Mouse (Mus musculus) CH12.LX (cell line): Measurements from ENCODE around the gene 1110008L16Rik. TPM values are rescaled to one million over a fixed set of nuclear protein-coding genes. Genes with fewer than 3 reads are reported as not detected.

Experiments
- DNase-seq: peaks from one replicate; pipeline ENCODE4 v3.0.0-alpha.2; 2013; ENCODE audit errors: extremely low read depth
- H3K27ac ChIP-seq: 2 replicates; pipeline ENCODE4 v1.5.1; 2012; ENCODE audit warnings: low read depth, mild to moderate bottlenecking, control low read depth, moderate library complexity; ENCODE audit not compliant: insufficient read depth
- H3K27me3 ChIP-seq: replicated peaks from 2 replicates; pipeline ENCODE3; 2012; ENCODE audit warnings: inconsistent platforms
- H3K36me3 ChIP-seq, 2 experiments: replicated peaks in 1 of 2; 2 replicates each; pipeline versions ENCODE3 to v1.6.1; 2012; ENCODE audit warnings: inconsistent platforms in 1 of 2, low read length in 1 of 2, mild to moderate bottlenecking in 1 of 2, mixed read lengths in 1 of 2, moderate library complexity in 1 of 2; ENCODE audit not compliant: control insufficient read depth in 1 of 2, insufficient read depth in 1 of 2
- H3K4me1 ChIP-seq, 2 experiments: 2 replicates each; pipeline ENCODE4 v1.6.1; 2012; ENCODE audit warnings: inconsistent platforms in 1 of 2, moderate library complexity in 1 of 2; ENCODE audit not compliant: insufficient read depth in 2 of 2, control insufficient read depth in 1 of 2
- H3K4me2 ChIP-seq: 2 replicates; pipeline ENCODE4 v1.6.1; 2012; ENCODE audit warnings: low read depth, mild to moderate bottlenecking, control low read depth; ENCODE audit not compliant: poor library complexity, insufficient read depth, severe bottlenecking
- H3K4me3 ChIP-seq, 3 experiments: fragments of 150-350 bp in 1 of 3; sonication (generic) in 1 of 3; replicated peaks in 1 of 3; 2 replicates each; pipeline versions ENCODE3 to v1.5.1; 2011 to 2012; ENCODE audit warnings: low read depth in 2 of 3, low read length in 2 of 3, mild to moderate bottlenecking in 2 of 3, moderate library complexity in 2 of 3, control low read depth in 1 of 3, improper control_type of control experiment in 1 of 3, inconsistent platforms in 1 of 3, mixed read lengths in 1 of 3; ENCODE audit not compliant: poor library complexity in 1 of 3
- H3K79me2 ChIP-seq: replicated peaks from 2 replicates; pipeline ENCODE4 v1.6.1; 2012; ENCODE audit warnings: mild to moderate bottlenecking, moderate library complexity; ENCODE audit not compliant: control insufficient read depth, poor library complexity, insufficient read depth, severe bottlenecking; ENCODE audit errors: extremely low read depth
- H3K9ac ChIP-seq: 2 replicates; pipeline ENCODE4 v1.6.1; 2012; ENCODE audit warnings: low read depth, mild to moderate bottlenecking, control low read depth, moderate library complexity; ENCODE audit not compliant: insufficient read depth
- H3K9me3 ChIP-seq: replicated peaks from 2 replicates; pipeline ENCODE3; 2012; ENCODE audit warnings: low read length, inconsistent platforms, mixed read lengths
- BHLHE40 ChIP-seq: IDR thresholded peaks from 2 replicates; pipeline ENCODE4 v1.6.1; 2011; ENCODE audit warnings: mild to moderate bottlenecking, low read depth, low read length, improper control_type of control experiment
- CHD1 ChIP-seq: IDR thresholded peaks from 2 replicates; pipeline ENCODE4 v1.6.1; 2012; ENCODE audit warnings: low read depth, low read length, improper control_type of control experiment, inconsistent platforms
- CHD2 ChIP-seq: IDR thresholded peaks from 2 replicates; pipeline ENCODE4 v1.6.1; 2011; ENCODE audit warnings: low read length, improper control_type of control experiment
- E2F4 ChIP-seq: IDR thresholded peaks from 2 replicates; pipeline ENCODE4 v1.6.1; 2011; ENCODE audit warnings: low read depth, low read length, improper control_type of control experiment; ENCODE audit not compliant: insufficient replicate concordance
- EP300 ChIP-seq: IDR thresholded peaks from 2 replicates; pipeline ENCODE4 v1.6.1; 2011; ENCODE audit warnings: low read length, improper control_type of control experiment
- GABPA ChIP-seq: IDR thresholded peaks from 2 replicates; pipeline ENCODE4 v1.6.1; 2012; ENCODE audit warnings: low read depth, low read length, improper control_type of control experiment, inconsistent platforms; ENCODE audit not compliant: insufficient replicate concordance
- IRF4 ChIP-seq: IDR thresholded peaks from 2 replicates; pipeline ENCODE4 v1.6.1; 2014; ENCODE audit warnings: low read depth, mild to moderate bottlenecking, inconsistent platforms, low read length, improper control_type of control experiment
- JUN ChIP-seq: IDR thresholded peaks from 2 replicates; pipeline ENCODE4 v1.6.1; 2011; ENCODE audit warnings: low read depth, mild to moderate bottlenecking, low read length, improper control_type of control experiment, moderate library complexity; ENCODE audit not compliant: insufficient read depth
- KAT2A ChIP-seq: IDR thresholded peaks from 2 replicates; pipeline ENCODE4 v1.6.1; 2012; ENCODE audit warnings: low read length, improper control_type of control experiment, inconsistent platforms; ENCODE audit not compliant: insufficient replicate concordance
- MAFK ChIP-seq: IDR thresholded peaks from 2 replicates; pipeline ENCODE4 v1.6.1; 2011; ENCODE audit warnings: low read length, improper control_type of control experiment; ENCODE audit not compliant: insufficient replicate concordance
- MAX ChIP-seq: IDR thresholded peaks from 2 replicates; pipeline ENCODE4 v1.6.1; 2011; ENCODE audit warnings: low read length, improper control_type of control experiment
- MAZ ChIP-seq: IDR thresholded peaks from 2 replicates; pipeline ENCODE4 v1.6.1; 2012; ENCODE audit warnings: low read depth, mild to moderate bottlenecking, inconsistent platforms, low read length, improper control_type of control experiment, moderate library complexity
- MEF2A ChIP-seq: IDR thresholded peaks from 2 replicates; pipeline ENCODE4 v1.6.1; 2014; ENCODE audit warnings: low read depth, mild to moderate bottlenecking, inconsistent platforms, low read length, improper control_type of control experiment, borderline replicate concordance
- MXI1 ChIP-seq: IDR thresholded peaks from 2 replicates; pipeline ENCODE4 v1.6.1; 2011; ENCODE audit warnings: mild to moderate bottlenecking, low read depth, low read length, improper control_type of control experiment
- MYC ChIP-seq: IDR thresholded peaks from 2 replicates; pipeline ENCODE4 v1.6.1; 2011; ENCODE audit warnings: low read depth, mild to moderate bottlenecking, improper control_type of control experiment, low read length
- NELFE ChIP-seq: IDR thresholded peaks from 2 replicates; pipeline ENCODE4 v1.6.1; 2011; ENCODE audit warnings: low read depth, low read length, improper control_type of control experiment
- NRF1 ChIP-seq: IDR thresholded peaks from 2 replicates; pipeline ENCODE4 v1.6.1; 2014; ENCODE audit warnings: low read depth, mild to moderate bottlenecking, inconsistent platforms, low read length, improper control_type of control experiment, moderate library complexity
- RCOR1 ChIP-seq: conservative IDR thresholded peaks from 2 replicates; pipeline ENCODE4 v1.6.1; 2012; ENCODE audit warnings: low read depth, mild to moderate bottlenecking, inconsistent platforms, low read length, improper control_type of control experiment
- SIN3A ChIP-seq: IDR thresholded peaks from 2 replicates; pipeline ENCODE4 v1.6.1; 2012; ENCODE audit warnings: low read length, improper control_type of control experiment, inconsistent platforms
- SMC3 ChIP-seq: IDR thresholded peaks from 2 replicates; pipeline ENCODE4 v1.6.1; 2011; ENCODE audit warnings: low read depth, low read length, improper control_type of control experiment
- TBP ChIP-seq: conservative IDR thresholded peaks from 2 replicates; pipeline ENCODE4 v1.6.1; 2011; ENCODE audit warnings: low read depth, low read length, improper control_type of control experiment
- TCF12 ChIP-seq: IDR thresholded peaks from 2 replicates; pipeline ENCODE4 v1.6.1; 2014; ENCODE audit warnings: low read depth, mild to moderate bottlenecking, inconsistent platforms, low read length, improper control_type of control experiment
- UBTF ChIP-seq: IDR thresholded peaks from 2 replicates; pipeline ENCODE4 v1.6.1; 2012; ENCODE audit warnings: low read depth, mild to moderate bottlenecking, inconsistent platforms, low read length, improper control_type of control experiment, moderate library complexity
- USF1 ChIP-seq: IDR thresholded peaks from 2 replicates; pipeline ENCODE4 v1.6.1; 2014; ENCODE audit warnings: low read depth, mild to moderate bottlenecking, inconsistent platforms, low read length, improper control_type of control experiment
- USF2 ChIP-seq: conservative IDR thresholded peaks from 2 replicates; pipeline ENCODE4 v1.6.1; 2011; ENCODE audit warnings: low read depth, low read length, improper control_type of control experiment
- ZC3H11A ChIP-seq: IDR thresholded peaks from 2 replicates; pipeline ENCODE4 v1.6.1; 2012; ENCODE audit warnings: low read depth, mild to moderate bottlenecking, inconsistent platforms, low read length, improper control_type of control experiment
- ZKSCAN1 ChIP-seq: IDR thresholded peaks from 2 replicates; pipeline ENCODE4 v1.6.1; 2012; ENCODE audit warnings: low read depth, inconsistent platforms, low read length, improper control_type of control experiment, borderline replicate concordance
- ZNF384 ChIP-seq: IDR thresholded peaks from 2 replicates; pipeline ENCODE4 v1.6.1; 2012; ENCODE audit warnings: low read depth, low read length, improper control_type of control experiment, inconsistent platforms
- dilution Hi-C: fragments of 300-500 bp; cut with MboI; formaldehyde crosslinking; loops from 2 replicates; pipeline ENCODE4 v1.14.3; 2020; ENCODE audit warnings: low sequenced_read_pairs; ENCODE audit not compliant: extremely low pct_unique_long_range_greater_than_20kb, extremely low pct_ligation_motif_present
- in situ Hi-C: fragments of 300-500 bp; cut with MboI; formaldehyde crosslinking; loops from 3 replicates; pipeline ENCODE4 v1.14.3; 2019; ENCODE audit warnings: low sequenced_read_pairs, low pct_ligation_motif_present, low pct_unique_long_range_greater_than_20kb, mixed read lengths
- polyA plus RNA-seq: library from polyadenylated mRNA; unstranded; fragments of >175 nt; gene quantifications from 2 replicates; pipeline ENCODE4 v1.2.1, GENCODE M21; 2012; ENCODE audit warnings: low read depth; ENCODE audit not compliant: insufficient read length
- total RNA-seq, 2 experiments: library from RNA; depleted of rRNA; stranded (reverse); fragments of 300-350 nt in 1 of 2; fragments of >200 nt in 1 of 2; gene quantifications; 2 replicates each; pipeline ENCODE4 v1.2.3; 2012 to 2014

Gene 1110008L16Rik
- total and polyA plus RNA-seq, 3 experiments: 25.7 to 32.6 (median 28.9) TPM

- Histone ChIP-seq H3K4me2 (peak overlapping the region; percentile 97), H3K4me1 (peaks cover 2 to 35% of the 10 kb centered on the region in 2 experiments; a peak in 2 of 4 replicates), H3K36me3 (peaks cover 21 to 36% of the 10 kb centered on the region in 2 experiments), H3K27ac (no peak overlapping the region; the same call in 1 of the 2 replicates), H3K79me2 (peaks cover 54% of the 10 kb centered on the region), H3K4me3 (peak overlapping the region; percentile 56 to 88 (median 69)), H3K9ac (peak overlapping the region; percentile 97), H3K27me3 (no peaks in the 10 kb centered on the region), H3K9me3 (no peaks in the 10 kb centered on the region)
- dilution Hi-C loops: no loop called here
- in situ Hi-C loops: no loop called here
- TF ChIP-seq USF1 (no peak), UBTF (no peak), MAX (peak; percentile 68; the same call in 1 of the 2 replicates), SIN3A (no peak), MXI1 (peak; percentile 41; the same call in 1 of the 2 replicates), RCOR1 (no peak), USF2 (no peak), MYC (peak; percentile 95)
- no peak for DNase-seq
These were observed 1.5 kb downstream of the 1110008L16Rik start for GRCm38 (mm10) chr12:55300820-55301351.

GRCm38 (mm10) chr12:55301472-55302300 is 2.3 kb downstream of the 1110008L16Rik start:
- H3K4me2 ChIP-seq: peak overlapping the region; percentile 97
- dilution Hi-C loops: no loop called here
- peak; percentile 34 for DNase-seq

More at GRCm38 (mm10) chr12:55301472-55302300, 2.3 kb downstream of the 1110008L16Rik start:
- H3K79me2 ChIP-seq: peaks cover 55% of the 10 kb centered on the region
- H3K27me3 ChIP-seq: no peaks in the 10 kb centered on the region
- peaks cover 2 to 38% of the 10 kb centered on the region in 2 experiments; a peak in 2 of 4 replicates for H3K4me1 ChIP-seq
- in situ Hi-C loops: no loop called here
- no peaks in the 10 kb centered on the region for H3K9me3 ChIP-seq
- peak overlapping the region; percentile 97 for H3K9ac ChIP-seq
- peak overlapping the region; percentile 56 to 88 (median 69) for H3K4me3 ChIP-seq
- no peak for TF ChIP-seq TCF12
- TF ChIP-seq MXI1: peak; percentile 71
- peak; percentile 51; the same call in 1 of the 2 replicates for TF ChIP-seq SIN3A
- TF ChIP-seq SMC3: no peak
- TF ChIP-seq NRF1: no peak
- no peak for TF ChIP-seq TBP
- TF ChIP-seq GABPA: no peak
- no peak for TF ChIP-seq ZKSCAN1
- TF ChIP-seq MYC: peak; percentile 81
- TF ChIP-seq ZNF384: no peak
- no peak for TF ChIP-seq CHD2
- TF ChIP-seq MAFK: no peak
- TF ChIP-seq RCOR1: no peak
- TF ChIP-seq MEF2A: no peak
- no peak for TF ChIP-seq ZC3H11A
- no peak for TF ChIP-seq KAT2A
- no peak for TF ChIP-seq NELFE
- no peak; the same call in 1 of the 2 replicates for TF ChIP-seq CHD1
- TF ChIP-seq MAX: peak; percentile 85
- no peak for TF ChIP-seq EP300
- TF ChIP-seq UBTF: 0 out of 2 replicates have a peak, but pooled peaks have one; percentile 21
- TF ChIP-seq BHLHE40: peak; percentile 60; the same call in 1 of the 2 replicates
- no peak for TF ChIP-seq JUN
- TF ChIP-seq E2F4: no peak
- TF ChIP-seq USF1: no peak
- 0 out of 2 replicates have a peak, but pooled peaks have one; percentile 23 for TF ChIP-seq IRF4
- TF ChIP-seq MAZ: 0 out of 2 replicates have a peak, but pooled peaks have one; percentile 17
- peaks cover 20 to 38% of the 10 kb centered on the region in 2 experiments for H3K36me3 ChIP-seq
- peak overlapping the region; percentile 75; the same call in 1 of the 2 replicates for H3K27ac ChIP-seq
